Mouse (Mus musculus): ENCODE data around the gene Kit. TPM values are rescaled to one million over a fixed set of nuclear protein-coding genes. Genes with fewer than 3 reads are reported as not detected.
A peak's percentile ranks its signal among the peaks of the same experiment; 100 is the strongest.

Gene Kit
- total and polyA plus RNA-seq, 2 experiments from 2014 or later, result 24.8 to 36.3 TPM

GRCm38 (mm10) chr5:75679896-75680295, 105.2 kb downstream of the Kit start:
- H3K9me3 ChIP-seq (ENCODE audit: low read length), result no peaks in the 10 kb centered on the region
- no peak for TF ChIP-seq CTCF (IDR thresholded peaks at IDR 0.05; ENCODE audit: low read depth)
- ATAC-seq (no peak), DNase-seq (no peak)
- WGBS, result 88% methylated on average over 3 of the region's 3 CpGs
- no peak overlapping the region for H3K4me3 ChIP-seq (ENCODE audit: low read depth, low read length)
- H3K4me1 ChIP-seq (ENCODE audit: insufficient read depth), result no peaks in the 10 kb centered on the region
- H3K27ac ChIP-seq (ENCODE audit: low read depth, low read length), result no peak overlapping the region
- H3K4me2 ChIP-seq (ENCODE audit: low read depth), result no peak overlapping the region
- no peak overlapping the region for H3K9ac ChIP-seq
- no peaks in the 10 kb centered on the region for H3K36me3 ChIP-seq (ENCODE audit: insufficient read depth)
- H3K27me3 ChIP-seq (ENCODE audit: insufficient read depth, low read length), result no peaks in the 10 kb centered on the region

GRCm38 (mm10) chr5:75695162-75695809, 120.6 kb downstream of the Kit start:
- no peak overlapping the region for H3K9ac ChIP-seq
- 87% methylated on average over 12 of the region's 12 CpGs for WGBS
- no peak for ATAC-seq

GRCm38 (mm10) chr5:75696960-75697359, 122.2 kb downstream of the Kit start:
- DNase-seq (no peak), ATAC-seq (no peak)
- Histone ChIP-seq H3K27me3 (ENCODE audit: insufficient read depth, low read length) (no peaks in the 10 kb centered on the region), H3K27ac (ENCODE audit: low read depth, low read length) (no peak overlapping the region), H3K9me3 (ENCODE audit: low read length) (no peaks in the 10 kb centered on the region), H3K4me2 (ENCODE audit: low read depth) (no peak overlapping the region), H3K4me1 (ENCODE audit: insufficient read depth) (0 out of 2 replicates have a peak, but pooled peaks cover 3% of the 10 kb centered on the region), H3K9ac (no peak overlapping the region), H3K4me3 (ENCODE audit: low read depth, low read length) (no peak overlapping the region), H3K36me3 (ENCODE audit: insufficient read depth) (no peaks in the 10 kb centered on the region)
- WGBS, result 50% methylated on average over 5 of the region's 5 CpGs
- TF ChIP-seq CTCF (IDR thresholded peaks at IDR 0.05; ENCODE audit: low read depth), result no peak

More at GRCm38 (mm10) chr5:75695162-75695809, 120.6 kb downstream of the Kit start:
- H3K4me3 ChIP-seq (ENCODE audit: low read depth, low read length), result no peak overlapping the region
- H3K36me3 ChIP-seq (ENCODE audit: insufficient read depth), result no peaks in the 10 kb centered on the region
- H3K27me3 ChIP-seq (ENCODE audit: insufficient read depth, low read length), result no peaks in the 10 kb centered on the region
- H3K9me3 ChIP-seq (ENCODE audit: low read length), result no peaks in the 10 kb centered on the region
- 0 out of 2 replicates have a peak, but pooled peaks cover 3% of the 10 kb centered on the region for H3K4me1 ChIP-seq (ENCODE audit: insufficient read depth)
- H3K27ac ChIP-seq (ENCODE audit: low read depth, low read length), result no peak overlapping the region
- TF ChIP-seq CTCF (IDR thresholded peaks at IDR 0.05; ENCODE audit: low read depth), result no peak
- DNase-seq, result no peak
- H3K4me2 ChIP-seq (ENCODE audit: low read depth), result no peak overlapping the region

GRCm38 (mm10) chr5:75698556-75698955, 123.8 kb downstream of the Kit start:
- TF ChIP-seq CTCF (IDR thresholded peaks at IDR 0.05; ENCODE audit: low read depth), result no peak
- ATAC-seq (no peak), DNase-seq (no peak)
- no peak overlapping the region for H3K4me3 ChIP-seq (ENCODE audit: low read depth, low read length)
- 93% methylated on average over 8 of the region's 8 CpGs for WGBS
- no peak overlapping the region for H3K4me2 ChIP-seq (ENCODE audit: low read depth)
- no peaks in the 10 kb centered on the region for H3K27me3 ChIP-seq (ENCODE audit: insufficient read depth, low read length)
- H3K36me3 ChIP-seq (ENCODE audit: insufficient read depth), result no peaks in the 10 kb centered on the region
- H3K27ac ChIP-seq (ENCODE audit: low read depth, low read length), result no peak overlapping the region
- no peak overlapping the region for H3K9ac ChIP-seq
- no peaks in the 10 kb centered on the region for H3K9me3 ChIP-seq (ENCODE audit: low read length)
- 0 out of 2 replicates have a peak, but pooled peaks cover 3% of the 10 kb centered on the region for H3K4me1 ChIP-seq (ENCODE audit: insufficient read depth)

GRCm38 (mm10) chr5:75699081-75699480, 124.4 kb downstream of the Kit start:
- H3K4me3 ChIP-seq (ENCODE audit: low read depth, low read length), result no peak overlapping the region
- 0 out of 2 replicates have a peak overlapping the region, but pooled peaks have one; percentile 18 for H3K4me2 ChIP-seq (ENCODE audit: low read depth)
- no peaks in the 10 kb centered on the region for H3K27me3 ChIP-seq (ENCODE audit: insufficient read depth, low read length)
- H3K9me3 ChIP-seq (ENCODE audit: low read length), result no peaks in the 10 kb centered on the region
- no peaks in the 10 kb centered on the region for H3K36me3 ChIP-seq (ENCODE audit: insufficient read depth)
- no peak for ATAC-seq
- no peak overlapping the region for H3K27ac ChIP-seq (ENCODE audit: low read depth, low read length)
- WGBS, result 54% methylated on average over 7 of the region's 7 CpGs
- no peak for DNase-seq
- TF ChIP-seq CTCF (IDR thresholded peaks at IDR 0.05; ENCODE audit: low read depth), result no peak
- 0 out of 2 replicates have a peak, but pooled peaks cover 3% of the 10 kb centered on the region for H3K4me1 ChIP-seq (ENCODE audit: insufficient read depth)
- H3K9ac ChIP-seq, result no peak overlapping the region

- TF ChIP-seq CTCF (IDR thresholded peaks at IDR 0.05; ENCODE audit: low read depth), result no peak
- H3K36me3 ChIP-seq (ENCODE audit: insufficient read depth), result no peaks in the 10 kb centered on the region
- 0 out of 2 replicates have a peak, but pooled peaks cover 3% of the 10 kb centered on the region for H3K4me1 ChIP-seq (ENCODE audit: insufficient read depth)
- H3K27ac ChIP-seq (ENCODE audit: low read depth, low read length), result no peak overlapping the region
- 35% methylated on average over 9 of the region's 9 CpGs for WGBS
- no peaks in the 10 kb centered on the region for H3K9me3 ChIP-seq (ENCODE audit: low read length)
- H3K4me2 ChIP-seq (ENCODE audit: low read depth), result 0 out of 2 replicates have a peak overlapping the region, but pooled peaks have one; percentile 18
- no peak overlapping the region for H3K4me3 ChIP-seq (ENCODE audit: low read depth, low read length)
- no peaks in the 10 kb centered on the region for H3K27me3 ChIP-seq (ENCODE audit: insufficient read depth, low read length)
- no peak overlapping the region for H3K9ac ChIP-seq
- ATAC-seq (peak; percentile 59), DNase-seq (peak; percentile 55)
Observed at GRCm38 (mm10) chr5:75699516-75699915, 124.8 kb downstream of the Kit start.

GRCm38 (mm10) chr5:75701662-75702061, 126.9 kb downstream of the Kit start:
- no peak for TF ChIP-seq CTCF (IDR thresholded peaks at IDR 0.05; ENCODE audit: low read depth)
- no peaks in the 10 kb centered on the region for H3K27me3 ChIP-seq (ENCODE audit: insufficient read depth, low read length)
- ATAC-seq (peak; percentile 56), DNase-seq (no peak)
- 83% methylated on average over 12 of the region's 12 CpGs for WGBS
- H3K9ac ChIP-seq, result no peak overlapping the region
- no peak overlapping the region for H3K27ac ChIP-seq (ENCODE audit: low read depth, low read length)
- no peaks in the 10 kb centered on the region for H3K9me3 ChIP-seq (ENCODE audit: low read length)
- 0 out of 2 replicates have a peak, but pooled peaks cover 3% of the 10 kb centered on the region for H3K4me1 ChIP-seq (ENCODE audit: insufficient read depth)
- no peaks in the 10 kb centered on the region for H3K36me3 ChIP-seq (ENCODE audit: insufficient read depth)
- H3K4me3 ChIP-seq (ENCODE audit: low read depth, low read length), result no peak overlapping the region
- H3K4me2 ChIP-seq (ENCODE audit: low read depth), result no peak overlapping the region

Measured in forebrain, postnatal 0 days (tissue).